Mouse (Mus musculus) MEL (cell line): ENCODE results near the gene Ntrk3.

ENCODE experiments used
- BHLHE40 ChIP-seq: IDR thresholded peaks from 2 replicates; pipeline ENCODE4 v1.6.1; 2012; ENCODE audit warnings: low read depth, mild to moderate bottlenecking, inconsistent platforms, low read length, improper control_type of control experiment, borderline replicate concordance
- CTCF ChIP-seq, 3 experiments: IDR thresholded peaks in 2 of 3; conservative IDR thresholded peaks in 1 of 3; 2 replicates each; pipeline ENCODE4 v1.5.1; 2011 to 2012; ENCODE audit warnings: low read length in 3 of 3, low read depth in 2 of 3, mild to moderate bottlenecking in 2 of 3, improper control_type of control experiment in 1 of 3, inconsistent platforms in 1 of 3, mixed read lengths in 1 of 3, moderate library complexity in 1 of 3; ENCODE audit not compliant: control insufficient read depth in 1 of 3, insufficient read depth in 1 of 3, poor library complexity in 1 of 3, severe bottlenecking in 1 of 3
- E2F4 ChIP-seq: IDR thresholded peaks from 2 replicates; pipeline ENCODE4 v1.6.1; 2011; ENCODE audit warnings: low read depth, low read length, improper control_type of control experiment, borderline replicate concordance
- EP300 ChIP-seq, 2 experiments: IDR thresholded peaks; 2 replicates each; pipeline ENCODE4 v1.6.1; 2011; ENCODE audit warnings: improper control_type of control experiment in 2 of 2, low read length in 2 of 2, low read depth in 1 of 2, mild to moderate bottlenecking in 1 of 2
- GABPA ChIP-seq: IDR thresholded peaks from 2 replicates; pipeline ENCODE4 v1.6.1; 2012; ENCODE audit warnings: low read depth, mild to moderate bottlenecking, inconsistent platforms, low read length, improper control_type of control experiment, moderate library complexity
- HCFC1 ChIP-seq: IDR thresholded peaks from 2 replicates; pipeline ENCODE4 v1.6.1; 2012; ENCODE audit warnings: low read depth, mild to moderate bottlenecking, inconsistent platforms, low read length, improper control_type of control experiment, moderate library complexity
- POLR2A ChIP-seq, 2 experiments: IDR thresholded peaks; 2 replicates each; pipeline ENCODE4 v1.6.1; 2011 to 2012; ENCODE audit warnings: low read length in 2 of 2, mild to moderate bottlenecking in 2 of 2, control low read depth in 1 of 2, improper control_type of control experiment in 1 of 2, low read depth in 1 of 2, moderate library complexity in 1 of 2; ENCODE audit not compliant: control insufficient read depth in 1 of 2, insufficient read depth in 1 of 2, poor library complexity in 1 of 2
- SMC3 ChIP-seq: IDR thresholded peaks from 2 replicates; pipeline ENCODE4 v1.6.1; 2011; ENCODE audit warnings: low read depth, low read length, improper control_type of control experiment
- TAL1 ChIP-seq: IDR thresholded peaks from 2 replicates; pipeline ENCODE4 v1.6.1; 2012; ENCODE audit warnings: mild to moderate bottlenecking, inconsistent platforms, low read length, moderate library complexity, mixed read lengths
- UBTF ChIP-seq: IDR thresholded peaks from 2 replicates; pipeline ENCODE4 v1.6.1; 2012; ENCODE audit warnings: low read depth, mild to moderate bottlenecking, inconsistent platforms, low read length, improper control_type of control experiment, moderate library complexity, borderline replicate concordance; ENCODE audit not compliant: insufficient read depth
- ZC3H11A ChIP-seq: IDR thresholded peaks from 2 replicates; pipeline ENCODE4 v1.6.1; 2012; ENCODE audit warnings: low read depth, mild to moderate bottlenecking, inconsistent platforms, low read length, improper control_type of control experiment

GRCm38 (mm10) chr7:78569255-78569618 lies 168.6 kb downstream of the Ntrk3 start:
- no peak for TF ChIP-seq GABPA
- no peak for TF ChIP-seq ZC3H11A
- no peak for TF ChIP-seq POLR2A (IDR thresholded peaks at IDR 0.05; ENCODE audit: control insufficient read depth in 1 of 2, insufficient read depth in 1 of 2, low read depth in 1 of 2, low read length in 2 of 2, poor library complexity in 1 of 2)
- no peak for TF ChIP-seq E2F4
- no peak for TF ChIP-seq EP300 (IDR thresholded peaks at IDR 0.05; ENCODE audit: low read depth in 1 of 2, low read length in 2 of 2)
- TF ChIP-seq BHLHE40 = no peak
- TF ChIP-seq SMC3 = no peak
- no peak for TF ChIP-seq HCFC1
- TF ChIP-seq TAL1 = no peak
- TF ChIP-seq CTCF (IDR thresholded peaks at IDR 0.05 in 2 of 3, conservative IDR thresholded peaks at IDR 0.05 in 1 of 3; ENCODE audit: control insufficient read depth in 1 of 3, insufficient read depth in 1 of 3, low read depth in 2 of 3, low read length in 3 of 3, poor library complexity in 1 of 3, severe bottlenecking in 1 of 3) = no peak
- no peak for TF ChIP-seq UBTF
